Mouse (Mus musculus) left cerebral cortex, adult 8-10 months (tissue): ENCODE data around the gene Tm9sf4. TPM values are rescaled to one million over a fixed set of nuclear protein-coding genes. Genes with fewer than 3 reads are reported as not detected.

Source experiments
- DNase-seq, 2 experiments: peaks; one replicate each; pipeline ENCODE4 v3.0.0; 2022; ENCODE audit warnings: low spot score in 2 of 2
- total RNA-seq, 4 experiments: library from RNA; stranded (reverse); gene quantifications; 2 replicates each; pipeline ENCODE4 v1.2.4; 2022

The Tm9sf4 gene
- total RNA-seq, 4 experiments from 2014 or later: 106 to 122 (median 113) TPM

GRCm38 (mm10) chr2:153214771-153215259 is 53.7 kb downstream of the Tm9sf4 start:
- no peak for DNase-seq

GRCm38 (mm10) chr2:153215421-153215820 is 54.3 kb downstream of the Tm9sf4 start:
- no peak for DNase-seq

GRCm38 (mm10) chr2:153217826-153218340 is 56.8 kb downstream of the Tm9sf4 start:
- no peak for DNase-seq

- DNase-seq: no peak
Measured at GRCm38 (mm10) chr2:153218516-153218915, 57.4 kb downstream of the Tm9sf4 start.

- DNase-seq: no peak
Measured at GRCm38 (mm10) chr2:153221620-153222019, 60.5 kb downstream of the Tm9sf4 start.

GRCm38 (mm10) chr2:153222130-153222529 is 61.0 kb downstream of the Tm9sf4 start:
- no peak for DNase-seq

GRCm38 (mm10) chr2:153222566-153222965 is 61.5 kb downstream of the Tm9sf4 start:
- DNase-seq: no peak

GRCm38 (mm10) chr2:153224946-153225594 is 64.0 kb downstream of the Tm9sf4 start, which contains the start of gene Tspyl3:
Tspyl3 (minus strand) TSS chr2:153225441.
- peak; percentile 50 to 55 for DNase-seq

- no peak for DNase-seq
Measured at GRCm38 (mm10) chr2:153225595-153225953, 64.5 kb downstream of the Tm9sf4 start.

- no peak for DNase-seq
Measured at GRCm38 (mm10) chr2:153227959-153228358, 66.9 kb downstream of the Tm9sf4 start.

- DNase-seq: no peak
Measured at GRCm38 (mm10) chr2:153228523-153228922, 67.4 kb downstream of the Tm9sf4 start.

GRCm38 (mm10) chr2:153237193-153237592 is 76.1 kb downstream of the Tm9sf4 start:
- DNase-seq: no peak

- DNase-seq: no peak
Measured at GRCm38 (mm10) chr2:153237891-153238290, 76.8 kb downstream of the Tm9sf4 start.

GRCm38 (mm10) chr2:153238406-153238805 is 77.3 kb downstream of the Tm9sf4 start:
- no peak for DNase-seq

- DNase-seq: no peak
Measured at GRCm38 (mm10) chr2:153239021-153239859, 78.1 kb downstream of the Tm9sf4 start.

GRCm38 (mm10) chr2:153239860-153240480 is 78.9 kb downstream of the Tm9sf4 start:
- DNase-seq: no peak

- DNase-seq: peak in 1 of 2 experiments; percentile 12
Measured at GRCm38 (mm10) chr2:153240701-153241235, 79.7 kb downstream of the Tm9sf4 start.

GRCm38 (mm10) chr2:153241250-153242014 is 80.3 kb downstream of the Tm9sf4 start, which contains the start of the genes Plagl2 and Pofut1:
Plagl2 (minus strand) TSS chr2:153241426.
Pofut1 (plus strand) TSS chr2:153241533.
- DNase-seq: peak; percentile 65 to 84

- DNase-seq: no peak
Measured at GRCm38 (mm10) chr2:153242156-153242555, 81.1 kb downstream of the Tm9sf4 start.

- no peak for DNase-seq
Measured at GRCm38 (mm10) chr2:153249751-153250150, 88.6 kb downstream of the Tm9sf4 start.

- no peak for DNase-seq
Measured at GRCm38 (mm10) chr2:153256604-153257003, 95.5 kb downstream of the Tm9sf4 start.
